In the genomic region with DNA sequence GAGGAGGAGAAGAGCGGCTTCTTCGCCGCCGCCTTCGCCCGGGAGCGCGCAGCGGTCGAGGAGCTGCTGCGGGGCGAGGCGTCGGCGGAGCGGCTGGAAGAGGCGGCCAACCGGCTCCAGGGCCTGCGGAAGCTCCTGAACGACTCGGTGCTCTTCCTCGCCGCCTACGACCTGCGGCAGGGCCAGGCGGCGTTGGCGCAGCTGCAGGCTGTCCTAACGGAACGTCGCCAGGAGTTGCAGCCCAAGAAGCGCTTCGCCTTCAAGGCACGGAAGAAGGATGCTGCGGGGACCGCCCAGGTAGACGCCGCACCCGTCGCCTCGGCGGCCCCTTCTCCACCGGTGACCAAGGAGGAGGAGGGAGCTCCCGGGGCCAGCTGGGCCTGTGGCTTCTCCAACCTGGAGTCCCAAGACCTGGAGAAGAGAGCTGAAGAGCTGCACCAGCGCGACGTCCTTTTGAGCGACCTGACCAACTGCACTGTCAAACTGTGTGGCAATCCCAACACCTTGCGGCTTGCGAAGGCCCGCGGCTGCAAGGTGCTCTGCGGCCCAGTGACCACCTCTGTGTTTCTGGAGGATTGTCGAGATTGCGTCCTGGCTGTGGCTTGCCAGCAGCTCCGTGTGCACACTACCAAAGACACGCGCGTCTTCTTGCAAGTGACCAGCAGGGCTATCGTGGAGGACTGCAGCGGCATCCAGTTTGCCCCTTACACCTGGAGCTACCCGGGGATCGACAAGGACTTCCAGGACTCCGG, we compare ENCODE assay signal across 10 mouse cellular contexts. TPM values are rescaled to one million over a fixed set of nuclear protein-coding genes. Genes with fewer than 3 reads are reported as not detected.
A peak's percentile ranks its signal among the peaks of the same experiment; 100 is the strongest.
DNase-seq lines count a peak whose midpoint lies in the region; ATAC-seq lines count a peak whose summit lies in the region.
"Had no signal": no experiment of that assay in that cellular context is flagged by ENCODE, and none has a peak within 500 bp of the region (broad histone marks: within the 10 kb centered on the region; RNA-seq: fewer than 3 reads in every experiment).

No protein-coding gene starts in this region.

- peak; percentile 33 to 42 for DNase-seq in urinary bladder, postnatal 36 days (ENCODE audit: low spot score in 2 of 2)
- DNase-seq in urinary bladder, postnatal 10 days (ENCODE audit: low spot score): no peak
- peak; percentile 25 for DNase-seq in embryo, embryonic 10.5 days (ENCODE audit: low spot score)
- peak; percentile 50 to 65 for DNase-seq in heart, adult 18-20 months
- peak; percentile 40 for DNase-seq in yolk sac, embryonic 10.5 days (ENCODE audit: low spot score)

- ATAC-seq in kidney, embryonic 15.5 days (replicated peaks; ENCODE audit: low FRiP score): peak; percentile 31
- ATAC-seq in liver, embryonic 16.5 days (ENCODE audit: low read depth): peak; percentile 17
- no peak; the same call in none of the 2 replicates for ATAC-seq in neural tube, embryonic 14.5 days (ENCODE audit: low read depth)

- peak overlapping the region; percentile 80 for H3K4me2 ChIP-seq in kidney, embryonic 15.5 days
- H3K4me2 ChIP-seq in liver, embryonic 16.5 days (ENCODE audit: low read depth, low read length): peak overlapping the region; percentile 99
- H3K4me2 ChIP-seq in neural tube, embryonic 14.5 days (ENCODE audit: low read depth, low read length): peak overlapping the region; percentile 95

- peak overlapping the region; percentile 89 for H3K9ac ChIP-seq in kidney, embryonic 15.5 days
- peak overlapping the region; percentile 92 for H3K9ac ChIP-seq in liver, embryonic 16.5 days (ENCODE audit: low read depth, low read length)
- H3K9ac ChIP-seq in neural tube, embryonic 14.5 days (replicated peaks; ENCODE audit: low read depth, low read length): peak overlapping the region; percentile 89

- peaks cover 11% of the 10 kb centered on the region for H3K36me3 ChIP-seq in kidney, embryonic 15.5 days
- no peaks in the 10 kb centered on the region for H3K36me3 ChIP-seq in liver, embryonic 16.5 days (ENCODE audit: control insufficient read depth, insufficient read depth)
- H3K36me3 ChIP-seq in neural tube, embryonic 14.5 days (ENCODE audit: control insufficient read depth, insufficient read depth, low read length): no peaks in the 10 kb centered on the region; the same call in 1 of the 2 replicates

- no peaks in the 10 kb centered on the region for H3K9me3 ChIP-seq in kidney, embryonic 15.5 days (replicated peaks)
- no peaks in the 10 kb centered on the region for H3K9me3 ChIP-seq in liver, embryonic 16.5 days (replicated peaks; ENCODE audit: control insufficient read depth, low read length)
- no peaks in the 10 kb centered on the region for H3K9me3 ChIP-seq in neural tube, embryonic 14.5 days (ENCODE audit: control insufficient read depth, low read length)

- no peaks in the 10 kb centered on the region for H3K27me3 ChIP-seq in kidney, embryonic 15.5 days
- no peaks in the 10 kb centered on the region for H3K27me3 ChIP-seq in liver, embryonic 16.5 days (ENCODE audit: control insufficient read depth, insufficient read depth, low read depth, low read length)
- no peaks in the 10 kb centered on the region for H3K27me3 ChIP-seq in neural tube, embryonic 14.5 days (ENCODE audit: control insufficient read depth, insufficient read depth, low read length)

- peak overlapping the region; percentile 87 for H3K27ac ChIP-seq in kidney, embryonic 15.5 days
- peak overlapping the region; percentile 78 for H3K27ac ChIP-seq in liver, embryonic 16.5 days (ENCODE audit: low read length)
- H3K27ac ChIP-seq in neural tube, embryonic 14.5 days (ENCODE audit: low read depth, low read length): peak overlapping the region; percentile 85

- peak overlapping the region; percentile 83 for H3K4me3 ChIP-seq in kidney, embryonic 15.5 days (replicated peaks)
- H3K4me3 ChIP-seq in liver, embryonic 16.5 days (ENCODE audit: low read depth, low read length): peak overlapping the region; percentile 87
- H3K4me3 ChIP-seq in neural tube, embryonic 14.5 days (ENCODE audit: low read depth, low read length): peak overlapping the region; percentile 93

- peaks cover 39% of the 10 kb centered on the region for H3K4me1 ChIP-seq in kidney, embryonic 15.5 days
- peaks cover 38% of the 10 kb centered on the region for H3K4me1 ChIP-seq in liver, embryonic 16.5 days (ENCODE audit: control insufficient read depth, low read depth, low read length)
- H3K4me1 ChIP-seq in neural tube, embryonic 14.5 days (ENCODE audit: control insufficient read depth, insufficient read depth, low read length): peaks cover 23% of the 10 kb centered on the region

- 1% methylated on average over 64 of the region's 64 CpGs for WGBS in kidney, embryonic 15.5 days
- WGBS in liver, embryonic 16.5 days (ENCODE audit: insufficient replicate concordance): 1% methylated on average over 63 of the region's 64 CpGs
- WGBS in neural tube, embryonic 14.5 days: 2% methylated on average over 62 of the region's 64 CpGs

RNA-seq across cellular contexts. Expression of a gene that starts 0.5 kb away (rescaled TPM):
- total RNA-seq in heart, adult 18-20 months (2021): 10 to 100 TPM; 16.0 to 16.6 TPM
- 59.3 and 59.7 TPM in 2 replicates for polyA plus RNA-seq in kidney, embryonic 15.5 days (2015; fragmentation: Nextera tagmentation; extraction: Ambion mirVana)
- polyA plus RNA-seq in liver, embryonic 16.5 days (2015; fragmentation: Nextera tagmentation; extraction: Ambion mirVana): 15.5 and 16.3 TPM in 2 replicates
- polyA plus RNA-seq in neural tube, embryonic 14.5 days (2014; fragmentation: Nextera tagmentation; extraction: Ambion mirVana): 62.1 and 65.4 TPM in 2 replicates

RNA-seq across cellular contexts. Expression of a gene that starts 19.2 kb away (rescaled TPM):
- total RNA-seq in heart, adult 18-20 months (2021): not detected
- 0.08 TPM in 1 of 2 replicates, not detected in the other for polyA plus RNA-seq in kidney, embryonic 15.5 days (2015; fragmentation: Nextera tagmentation; extraction: Ambion mirVana)
- not detected in 2 replicates for polyA plus RNA-seq in liver, embryonic 16.5 days (2015; fragmentation: Nextera tagmentation; extraction: Ambion mirVana)
- not detected in 2 replicates for polyA plus RNA-seq in neural tube, embryonic 14.5 days (2014; fragmentation: Nextera tagmentation; extraction: Ambion mirVana)
- total RNA-seq: adrenal gland, adult 18-20 months; left cerebral cortex, postnatal 25 days had no signal

RNA-seq across cellular contexts. Expression of a gene that starts 32.7 kb away (rescaled TPM):
- total RNA-seq in heart, adult 18-20 months (2021): 10 to 100 TPM in 1 of 2 experiments, 1 to 10 TPM in 1; 7.5 to 13.0 TPM
- polyA plus RNA-seq in kidney, embryonic 15.5 days (2015; fragmentation: Nextera tagmentation; extraction: Ambion mirVana): 4.2 and 4.9 TPM in 2 replicates
- 2.4 and 2.5 TPM in 2 replicates for polyA plus RNA-seq in liver, embryonic 16.5 days (2015; fragmentation: Nextera tagmentation; extraction: Ambion mirVana)
- polyA plus RNA-seq in neural tube, embryonic 14.5 days (2014; fragmentation: Nextera tagmentation; extraction: Ambion mirVana): 10.8 and 11.5 TPM in 2 replicates
